Mouse (Mus musculus) intestine, embryonic 14.5 days (tissue): Measurements from ENCODE around the gene Sorl1. TPM values are rescaled to one million over a fixed set of nuclear protein-coding genes. Genes with fewer than 3 reads are reported as not detected.
A peak's percentile ranks its signal among the peaks of the same experiment; 100 is the strongest.

Experiments
- ATAC-seq: fragments of 200-750 bp; cut with Nextera tagmentation; replicated peaks from 2 replicates; pipeline ENCODE4 v1.8.0; 2017; ENCODE audit warnings: low read depth, moderate number of reproducible peaks, moderate TSS enrichment, moderate library complexity; ENCODE audit not compliant: low FRiP score, low TSS enrichment
- DNase-seq: peaks from one replicate; pipeline ENCODE4 v3.0.0-alpha.2; 2018; ENCODE audit warnings: low spot score
- H3K27ac ChIP-seq: fragments of 300-500 bp; sonication (generic); 2 replicates; pipeline ENCODE4 v1.5.1; 2014; ENCODE audit warnings: low read depth, mild to moderate bottlenecking, control low read depth
- H3K27me3 ChIP-seq: fragments of 300-500 bp; sonication (generic); replicated peaks from 2 replicates; pipeline ENCODE4 v1.6.1; 2014; ENCODE audit warnings: low read length, control low read depth; ENCODE audit not compliant: control insufficient read depth, insufficient read depth
- H3K36me3 ChIP-seq: fragments of 300-500 bp; sonication (generic); 2 replicates; pipeline ENCODE4 v1.6.1; 2014; ENCODE audit warnings: low read length, control low read depth; ENCODE audit not compliant: control insufficient read depth, insufficient read depth
- H3K4me1 ChIP-seq: fragments of 300-500 bp; sonication (generic); replicated peaks from 2 replicates; pipeline ENCODE4 v1.6.1; 2014; ENCODE audit warnings: low read length, control low read depth, mixed read lengths; ENCODE audit not compliant: control insufficient read depth, insufficient read depth
- H3K4me2 ChIP-seq: fragments of 300-500 bp; sonication (generic); 2 replicates; pipeline ENCODE4 v1.6.1; 2014; ENCODE audit warnings: low read length
- H3K4me3 ChIP-seq: fragments of 300-500 bp; sonication (generic); 2 replicates; pipeline ENCODE4 v1.5.1; 2014; ENCODE audit warnings: low read depth, low read length, control low read depth, mixed read lengths
- H3K9ac ChIP-seq: fragments of 300-500 bp; sonication (generic); 2 replicates; pipeline ENCODE4 v1.6.1; 2014; ENCODE audit warnings: mild to moderate bottlenecking, low read length
- H3K9me3 ChIP-seq: fragments of 300-500 bp; sonication (generic); 2 replicates; pipeline ENCODE4 v1.6.1; 2016; ENCODE audit warnings: low read length, control low read depth; ENCODE audit not compliant: control insufficient read depth
- WGBS: fragments of 180-500 bp; shearing (Covaris S2); extraction: QIAGEN DNeasy Blood & Tissue Kit; methylation state at CpG from one replicate; pipeline ENCODE4 v1.1.7; 2014; 5-methylcytosine and 5-hydroxymethylcytosine counted together
- polyA plus RNA-seq: library from polyadenylated mRNA; unstranded; fragments of >200 nt; fragmentation: Nextera tagmentation; extraction: Ambion mirVana; gene quantifications from 2 replicates; pipeline ENCODE4 v1.2.1, GENCODE M21; 2014

The Sorl1 gene
- polyA plus RNA-seq, 1 experiment from 2014 or later: 12.2 TPM

GRCm38 (mm10) chr9:41937341-41937966 lies 186.6 kb downstream of the Sorl1 start:
- no peak for ATAC-seq
- no peak for DNase-seq

GRCm38 (mm10) chr9:41936598-41936997 lies 187.5 kb downstream of the Sorl1 start:
- WGBS: 22% methylated on average over 1 of the region's 1 CpGs
- ATAC-seq (no peak), DNase-seq (no peak)
- peaks cover 39% of the 10 kb centered on the region for H3K4me1 ChIP-seq
- no peaks in the 10 kb centered on the region for H3K36me3 ChIP-seq
- no peak overlapping the region for H3K4me3 ChIP-seq
- no peaks in the 10 kb centered on the region for H3K27me3 ChIP-seq
- H3K27ac ChIP-seq: no peak overlapping the region
- H3K4me2 ChIP-seq: no peak overlapping the region
- no peak overlapping the region for H3K9ac ChIP-seq
- no peaks in the 10 kb centered on the region for H3K9me3 ChIP-seq

More at GRCm38 (mm10) chr9:41937341-41937966, 186.6 kb downstream of the Sorl1 start:
- Histone ChIP-seq H3K27me3 (no peaks in the 10 kb centered on the region), H3K36me3 (no peaks in the 10 kb centered on the region), H3K4me2 (no peak overlapping the region), H3K4me3 (no peak overlapping the region), H3K9me3 (no peaks in the 10 kb centered on the region), H3K9ac (no peak overlapping the region), H3K4me1 (peaks cover 39% of the 10 kb centered on the region), H3K27ac (peak overlapping the region; percentile 48)
- 61% methylated on average over 8 of the region's 8 CpGs for WGBS

- Histone ChIP-seq H3K4me3 (peak overlapping the region; percentile 20), H3K9ac (peak overlapping the region; percentile 45), H3K27me3 (no peaks in the 10 kb centered on the region), H3K4me2 (peak overlapping the region; percentile 63), H3K9me3 (no peaks in the 10 kb centered on the region), H3K27ac (peak overlapping the region; percentile 82), H3K36me3 (no peaks in the 10 kb centered on the region), H3K4me1 (peaks cover 39% of the 10 kb centered on the region)
- DNase-seq (no peak), ATAC-seq (peak; percentile 64)
- WGBS: 6% methylated on average over 10 of the region's 10 CpGs
Observed at GRCm38 (mm10) chr9:41935979-41936378, 188.1 kb downstream of the Sorl1 start.

- Histone ChIP-seq H3K9me3 (no peaks in the 10 kb centered on the region), H3K4me3 (peak overlapping the region; percentile 20), H3K4me1 (peaks cover 39% of the 10 kb centered on the region), H3K27ac (peak overlapping the region; percentile 82), H3K9ac (peak overlapping the region; percentile 45), H3K36me3 (no peaks in the 10 kb centered on the region), H3K27me3 (no peaks in the 10 kb centered on the region), H3K4me2 (peak overlapping the region; percentile 63)
- DNase-seq (peak; percentile 84), ATAC-seq (peak; percentile 88)
- 3% methylated on average over 21 of the region's 21 CpGs for WGBS
Observed at GRCm38 (mm10) chr9:41935373-41935971, 188.6 kb downstream of the Sorl1 start.

GRCm38 (mm10) chr9:41934848-41935372 lies 189.2 kb downstream of the Sorl1 start:
- Histone ChIP-seq H3K27me3 (no peaks in the 10 kb centered on the region), H3K36me3 (no peaks in the 10 kb centered on the region), H3K4me2 (peak overlapping the region; percentile 63), H3K9me3 (no peaks in the 10 kb centered on the region), H3K9ac (peak overlapping the region; percentile 45), H3K4me3 (peak overlapping the region; percentile 20; the same call in 1 of the 2 replicates), H3K4me1 (peaks cover 39% of the 10 kb centered on the region), H3K27ac (peak overlapping the region; percentile 82)
- 22% methylated on average over 10 of the region's 10 CpGs for WGBS
- DNase-seq (no peak), ATAC-seq (0 out of 2 replicates have a peak, but pooled peaks have one; percentile 7)

- ATAC-seq (no peak), DNase-seq (no peak)
- Histone ChIP-seq H3K9me3 (no peaks in the 10 kb centered on the region), H3K36me3 (no peaks in the 10 kb centered on the region), H3K4me1 (peaks cover 10% of the 10 kb centered on the region), H3K27me3 (no peaks in the 10 kb centered on the region), H3K4me3 (no peak overlapping the region), H3K4me2 (no peak overlapping the region), H3K9ac (no peak overlapping the region), H3K27ac (no peak overlapping the region)
- WGBS: 44% methylated on average over 5 of the region's 5 CpGs
Observed at GRCm38 (mm10) chr9:41929986-41930385, 194.1 kb downstream of the Sorl1 start.

- Histone ChIP-seq H3K9ac (no peak overlapping the region), H3K9me3 (no peaks in the 10 kb centered on the region), H3K4me2 (no peak overlapping the region), H3K4me1 (no peaks in the 10 kb centered on the region), H3K27me3 (no peaks in the 10 kb centered on the region), H3K36me3 (no peaks in the 10 kb centered on the region), H3K27ac (no peak overlapping the region), H3K4me3 (no peak overlapping the region)
- 61% methylated on average over 4 of the region's 4 CpGs for WGBS
- no peak for ATAC-seq
- DNase-seq: no peak
Observed at GRCm38 (mm10) chr9:41925721-41926120, 198.4 kb downstream of the Sorl1 start.

GRCm38 (mm10) chr9:41924140-41924539 lies 200.0 kb downstream of the Sorl1 start:
- H3K27ac ChIP-seq: no peak overlapping the region
- ATAC-seq (no peak), DNase-seq (no peak)
- H3K9me3 ChIP-seq: no peaks in the 10 kb centered on the region
- no peaks in the 10 kb centered on the region for H3K4me1 ChIP-seq
- H3K36me3 ChIP-seq: no peaks in the 10 kb centered on the region
- no peak overlapping the region for H3K4me3 ChIP-seq
- H3K27me3 ChIP-seq: no peaks in the 10 kb centered on the region
- H3K4me2 ChIP-seq: no peak overlapping the region
- WGBS: 47% methylated on average over 2 of the region's 2 CpGs
- no peak overlapping the region for H3K9ac ChIP-seq
